Mouse (Mus musculus) liver, adult 2 months (tissue): Measurements from ENCODE around the gene Tbl2.

Experiments
- CTCF ChIP-seq: fragments of 200-500 bp; IDR thresholded peaks from 2 replicates; pipeline ENCODE4 v1.5.1; 2011; ENCODE audit warnings: low read depth, low read length, control low read depth
- POLR2A ChIP-seq: fragments of 200-500 bp; IDR thresholded peaks from 2 replicates; pipeline ENCODE4 v1.6.1; 2011; ENCODE audit warnings: low read length, control low read depth; ENCODE audit not compliant: insufficient read depth; ENCODE audit errors: extremely low read depth

DNA sequence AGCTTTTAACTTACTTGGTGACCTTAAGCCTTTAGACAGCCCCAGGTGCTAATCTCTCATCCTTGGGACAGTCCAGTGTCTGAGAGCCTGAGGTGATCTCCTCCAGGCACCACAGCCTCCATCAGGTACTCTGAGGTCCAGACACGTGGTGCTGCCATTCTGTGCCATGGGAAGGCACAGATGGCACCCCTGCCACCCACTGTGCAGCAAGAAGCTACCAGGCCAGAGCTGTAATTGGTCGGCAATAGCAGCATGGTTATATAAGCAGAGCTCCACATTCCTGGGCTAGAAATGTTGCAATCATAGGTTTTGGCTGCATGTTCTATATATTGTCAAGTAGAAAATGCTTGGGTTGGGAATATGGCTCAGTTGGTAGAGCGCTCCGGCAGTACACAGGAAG is 29.5 kb downstream of the Tbl2 start:
- TF ChIP-seq CTCF (no peak), POLR2A (no peak)
